In genomic region chr8:102738395-102738794, GRCm38 (mm10) we compare ENCODE assay signal across 13 mouse cellular contexts. TPM values are rescaled to one million over a fixed set of nuclear protein-coding genes. Genes with fewer than 3 reads are reported as not detected.
DNase-seq lines count a peak whose midpoint lies in the region; TF ChIP-seq lines count a peak whose summit lies in the region.
"Had no signal": no experiment of that assay in that cellular context is flagged by ENCODE, and none has a peak within 500 bp of the region (broad histone marks: within the 10 kb centered on the region; RNA-seq: fewer than 3 reads in every experiment).

No protein-coding gene starts in this region.

- DNase-seq in cerebellum, adult 2 months: peak; percentile 8 to 10
- DNase-seq in cerebellum, postnatal 10 days: no peak
- DNase-seq in layer of hippocampus, adult 2 months (ENCODE audit: low spot score in 2 of 2): no peak
- DNase-seq in layer of hippocampus, postnatal 25 days (ENCODE audit: extremely low spot score in 1 of 2, low spot score in 1 of 2): no peak
- DNase-seq in testis, postnatal 10 days (ENCODE audit: low spot score): no peak
- no peak for DNase-seq in ovary, postnatal 14 days (ENCODE audit: low spot score)
- DNase-seq in natural killer cell, adult 2 months (ENCODE audit: low spot score in 2 of 2): no peak
- DNase-seq: adrenal gland, adult 2 months; embryo, embryonic 11 days; lung, postnatal 36 days had no signal

- WGBS in cerebellum, adult 2 months: 66% methylated on average over 7 of the region's 7 CpGs

- H3K27me3 ChIP-seq in cerebellum, adult 2 months (ENCODE audit: control insufficient read depth, insufficient read depth, low read length): no peaks in the 10 kb centered on the region
- no peaks in the 10 kb centered on the region for H3K27me3 ChIP-seq in testis, adult 2 months (ENCODE audit: control insufficient read depth, insufficient read depth, low read length)

- TF ChIP-seq CTCF in cerebellum, adult 2 months (IDR thresholded peaks at IDR 0.05; ENCODE audit: borderline replicate concordance, insufficient read depth, low read depth, low read length): no peak
- no peak for TF ChIP-seq CTCF in layer of hippocampus, adult 2 months (conservative IDR thresholded peaks at IDR 0.05)
- no peak for TF ChIP-seq CTCF in testis, adult 2 months (IDR thresholded peaks at IDR 0.05; ENCODE audit: control insufficient read depth, insufficient read depth, insufficient replicate concordance, low read depth, low read length)

- no peak for TF ChIP-seq POLR2A in cerebellum, adult 2 months (IDR thresholded peaks at IDR 0.05; ENCODE audit: borderline replicate concordance, insufficient read depth, low read length)
- TF ChIP-seq POLR2A in testis, adult 2 months (IDR thresholded peaks at IDR 0.05; ENCODE audit: control insufficient read depth, low read depth, low read length): no peak

- no peaks in the 10 kb centered on the region for H3K36me3 ChIP-seq in testis, adult 2 months (ENCODE audit: control insufficient read depth, insufficient read depth, low read length)

- H3K27ac ChIP-seq in cerebellum, adult 2 months (ENCODE audit: insufficient read depth, low read length): no peak overlapping the region
- H3K27ac ChIP-seq in layer of hippocampus, adult 2 months: peak overlapping the region; percentile 89
- no peak overlapping the region for H3K27ac ChIP-seq in testis, adult 2 months (ENCODE audit: control insufficient read depth, insufficient read depth, low read depth, low read length)
- H3K27ac ChIP-seq: kidney, postnatal 0 days; liver, embryonic 14.5 days had no signal

- H3K4me1 ChIP-seq in cerebellum, adult 2 months (ENCODE audit: control insufficient read depth, insufficient read depth, low read length): peaks cover 9% of the 10 kb centered on the region; the same call in 1 of the 2 replicates
- H3K4me1 ChIP-seq in testis, adult 2 months (ENCODE audit: control insufficient read depth, insufficient read depth, low read length): no peaks in the 10 kb centered on the region

- peak overlapping the region; percentile 17 for H3K4me3 ChIP-seq in cerebellum, adult 2 months (replicated peaks; ENCODE audit: insufficient read depth, low read depth, low read length)
- H3K4me3 ChIP-seq in layer of hippocampus, adult 2 months: peak overlapping the region; percentile 53
- H3K4me3 ChIP-seq in testis, adult 2 months (ENCODE audit: control insufficient read depth, low read depth, low read length): peak overlapping the region; percentile 72

RNA-seq across cellular contexts. Expression of gene Cdh11, which starts 47.0 kb away (rescaled TPM):
- 10.9 and 11.7 TPM in 2 replicates for polyA plus RNA-seq in cerebellum, adult 2 months (2012; rRNA removed)
- total RNA-seq in layer of hippocampus, adult 2 months (2021): 10 to 100 TPM; 70.5 to 77.3 TPM
- total RNA-seq in layer of hippocampus, postnatal 25 days (2021): 10 to 100 TPM; 80.6 to 89.3 TPM
- 0.93 and 1.6 TPM in 2 replicates for polyA plus RNA-seq in testis, adult 2 months (2012; rRNA removed)

Comparison
In these comparisons a context has a peak if more than half of its experiments do, and no peak if none do; other contexts are left out.
1. DNase-seq: peak in cerebellum, adult 2 months (2 of 2); none in cerebellum, postnatal 10 days (0 of 2), layer of hippocampus, adult 2 months (0 of 2), layer of hippocampus, postnatal 25 days (0 of 2), testis, postnatal 10 days (single experiment), ovary, postnatal 14 days (single experiment) and natural killer cell, adult 2 months (0 of 2).
2. H3K4me3 ChIP-seq: peak in every context shown above with its lines; median percentile 72 in testis, adult 2 months; 53 in layer of hippocampus, adult 2 months; 17 in cerebellum, adult 2 months.